Mouse (Mus musculus) C2C12 (cell line): ENCODE data around the gene Ovgp1. TPM values are rescaled to one million over a fixed set of nuclear protein-coding genes. Genes with fewer than 3 reads are reported as not detected.
"Not testable (repeated sequence)": the region's sequence is repeated elsewhere in the genome, so short reads cannot be mapped to it uniquely, and the experiment has no call there.

Experiments used
- H3K27me3 ChIP-seq: one replicate; pipeline ENCODE4 v1.6.1; 2011; ENCODE audit not compliant: control insufficient read depth, insufficient read depth, insufficient read length
- H3K36me3 ChIP-seq: one replicate; pipeline ENCODE4 v1.6.1; 2011; ENCODE audit not compliant: control insufficient read depth, insufficient read depth
- H3K4me3 ChIP-seq: one replicate; pipeline ENCODE4 v1.5.1; 2011; ENCODE audit warnings: mild to moderate bottlenecking, control low read depth; ENCODE audit not compliant: poor library complexity, insufficient read depth, severe bottlenecking
- H3K79me2 ChIP-seq: one replicate; pipeline ENCODE4 v1.6.1; 2011; ENCODE audit not compliant: control insufficient read depth, insufficient read depth
- H3K79me3 ChIP-seq: one replicate; pipeline ENCODE4 v1.6.1; 2011; ENCODE audit warnings: low read depth, control low read depth
- H3ac ChIP-seq: one replicate; pipeline ENCODE3; 2011; ENCODE audit warnings: low read depth; ENCODE audit not compliant: control insufficient read depth, insufficient read length
- CEBPB ChIP-seq: IDR thresholded peaks from one replicate; pipeline ENCODE4 v1.6.1; 2011; ENCODE audit warnings: low read depth, mild to moderate bottlenecking, control low read depth, moderate library complexity
- CTCF ChIP-seq: IDR thresholded peaks from one replicate; pipeline ENCODE4 v1.5.1; 2011; ENCODE audit not compliant: control insufficient read depth, insufficient read depth, insufficient read length
- FOSL1 ChIP-seq: IDR thresholded peaks from one replicate; pipeline ENCODE4 v1.8.0; 2011; ENCODE audit warnings: mild to moderate bottlenecking, low read length; ENCODE audit not compliant: poor library complexity, insufficient read depth, severe bottlenecking
- MAX ChIP-seq: IDR thresholded peaks from one replicate; pipeline ENCODE4 v1.6.1; 2011; ENCODE audit warnings: mild to moderate bottlenecking, control low read depth
- MYOD1 ChIP-seq: IDR thresholded peaks from one replicate; pipeline ENCODE4 v1.6.1; 2011; ENCODE audit warnings: low read depth; ENCODE audit not compliant: control insufficient read depth, insufficient read length
- MYOG ChIP-seq: IDR thresholded peaks from one replicate; pipeline ENCODE4 v1.6.1; 2011; ENCODE audit not compliant: control insufficient read depth, insufficient read length; ENCODE audit errors: extremely low read depth
- USF1 ChIP-seq: IDR thresholded peaks from one replicate; pipeline ENCODE4 v1.6.1; 2011; ENCODE audit warnings: low read depth, mild to moderate bottlenecking, control low read depth, moderate library complexity
- polyA plus RNA-seq: library from polyadenylated mRNA; unstranded; fragments of >200 nt; fragmentation: generic; extraction: Trizol; gene quantifications from one replicate; pipeline ENCODE4 v1.2.1, GENCODE M21; 2012; ENCODE audit warnings: missing spikeins

Gene Ovgp1
- polyA plus RNA-seq, 1 experiment = 0.25 TPM

DNA sequence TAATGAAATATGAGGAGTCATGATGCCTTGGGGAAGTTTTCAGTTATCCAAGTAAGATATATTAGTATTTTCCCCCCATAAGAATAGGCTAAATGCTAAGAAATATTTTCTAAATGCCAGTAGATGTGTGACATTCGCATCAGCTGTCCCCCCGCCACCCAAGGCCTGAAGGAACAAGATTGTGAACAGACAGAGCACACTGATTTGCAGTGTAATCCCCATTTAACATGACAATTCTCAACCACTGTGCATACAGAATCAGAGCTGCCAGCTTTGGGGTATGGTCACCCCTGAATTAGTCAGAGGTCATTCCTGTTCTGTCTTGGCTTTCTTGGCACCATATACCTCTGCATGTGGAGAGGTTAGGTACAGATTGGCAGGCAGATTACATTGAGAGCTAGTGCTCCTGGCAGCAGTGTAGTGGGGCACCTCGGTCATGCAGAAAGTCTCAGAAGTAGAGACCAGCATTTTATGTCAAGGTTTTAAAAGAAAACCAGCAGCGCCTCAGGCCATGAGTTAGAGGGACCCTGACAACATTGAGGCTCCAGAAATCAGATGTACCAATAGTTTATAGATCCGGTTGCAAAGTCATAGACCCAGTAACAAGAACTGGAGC is 1.6 kb upstream of the Ovgp1 start:
- no peaks in the 10 kb centered on the region for H3K79me2 ChIP-seq
- no peaks in the 10 kb centered on the region for H3K27me3 ChIP-seq
- H3ac ChIP-seq = no peak overlapping the region
- H3K4me3 ChIP-seq = no peak overlapping the region
- TF ChIP-seq MAX (no peak), CTCF (no peak), USF1 (no peak)
- H3K79me3 ChIP-seq = no peaks in the 10 kb centered on the region
- H3K36me3 ChIP-seq = peaks cover 37% of the 10 kb centered on the region

DNA sequence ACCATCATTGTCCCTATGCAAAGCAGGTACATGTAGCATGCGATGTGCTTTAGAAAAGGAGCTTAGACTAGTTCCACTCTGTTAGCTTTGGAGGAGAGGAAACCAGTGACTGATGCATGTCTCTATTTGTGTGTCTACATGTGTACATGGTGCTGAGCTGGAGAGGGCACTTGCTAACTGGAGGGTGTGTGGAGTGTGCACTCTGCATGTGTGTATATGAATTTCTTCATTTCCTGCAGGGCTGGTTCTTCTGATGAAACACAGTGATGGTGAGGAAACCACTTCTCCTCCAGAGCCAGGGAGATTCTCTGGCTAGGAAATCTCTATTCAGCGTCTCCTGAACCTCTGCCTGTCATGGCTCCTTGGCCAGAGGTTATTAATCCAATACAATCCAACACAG is 663 bp downstream of the Ovgp1 start:
- Histone ChIP-seq H3K79me3 (no peaks in the 10 kb centered on the region), H3K27me3 (no peaks in the 10 kb centered on the region), H3ac (no peak overlapping the region), H3K79me2 (no peaks in the 10 kb centered on the region), H3K36me3 (peaks cover 15% of the 10 kb centered on the region), H3K4me3 (no peak overlapping the region)
- TF ChIP-seq FOSL1 (no peak), MYOD1 (no peak), USF1 (no peak), CEBPB (no peak), CTCF (no peak), MAX (no peak), MYOG (no peak)

DNA sequence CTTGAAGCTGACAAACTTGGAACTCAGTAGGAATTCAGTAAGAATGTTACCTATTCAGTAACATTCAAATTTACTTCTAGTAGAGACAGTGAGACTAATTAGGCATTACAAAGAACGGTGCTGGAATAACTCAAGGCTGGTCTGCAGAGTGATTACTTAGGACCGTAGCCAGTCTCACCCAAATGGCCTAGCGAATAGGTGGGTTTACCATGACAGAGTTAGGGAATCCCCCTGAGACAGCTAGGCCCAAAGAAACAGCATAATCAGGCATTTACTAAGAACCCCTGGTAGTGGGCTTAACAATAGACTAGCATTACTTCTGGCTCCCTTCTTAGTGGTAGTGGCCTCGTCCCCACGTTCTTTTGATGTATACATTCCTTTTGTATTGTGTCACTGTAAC is 16.1 kb downstream of the Ovgp1 start:
- not testable (repeated sequence) for H3K4me3 ChIP-seq, H3K79me3 ChIP-seq, H3ac ChIP-seq, H3K36me3 ChIP-seq, H3K27me3 ChIP-seq, H3K79me2 ChIP-seq

DNA sequence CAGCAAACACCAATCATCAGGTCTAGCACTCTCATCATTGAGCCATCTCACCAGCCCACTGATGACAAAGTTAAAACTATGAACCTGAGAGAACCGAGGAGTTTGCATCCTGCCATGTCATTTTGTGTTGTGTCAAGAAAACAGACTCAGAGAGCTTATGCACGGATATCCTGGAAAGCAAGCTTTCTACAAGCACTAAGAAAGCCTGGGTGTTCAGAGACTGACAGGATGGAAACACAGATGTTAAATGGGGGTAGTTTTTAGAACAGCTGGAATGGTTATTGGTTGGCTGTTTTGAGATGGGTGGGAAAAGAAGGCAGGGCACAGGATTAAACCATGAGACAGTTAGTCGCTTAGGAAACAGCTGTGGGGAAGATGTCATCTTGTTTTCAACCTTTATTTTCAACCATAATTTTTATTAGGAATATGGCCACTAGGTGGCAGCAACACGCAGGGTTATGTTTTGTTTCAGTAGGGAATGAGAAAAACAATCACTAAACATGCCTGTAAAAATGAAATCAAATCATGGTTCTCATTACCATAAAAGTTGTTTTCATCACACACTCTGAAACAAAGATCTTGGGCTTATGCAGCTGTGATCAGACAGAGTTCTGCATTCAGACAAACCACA is 18.3 kb downstream of the Ovgp1 start:
- Histone ChIP-seq H3K36me3 (no peaks in the 10 kb centered on the region), H3ac (no peak overlapping the region), H3K27me3 (no peaks in the 10 kb centered on the region), H3K79me3 (no peaks in the 10 kb centered on the region), H3K79me2 (no peaks in the 10 kb centered on the region), H3K4me3 (no peak overlapping the region)
- TF ChIP-seq CTCF (no peak), FOSL1 (no peak), USF1 (no peak), CEBPB (no peak), MYOD1 (no peak), MAX (no peak), MYOG (no peak)

DNA sequence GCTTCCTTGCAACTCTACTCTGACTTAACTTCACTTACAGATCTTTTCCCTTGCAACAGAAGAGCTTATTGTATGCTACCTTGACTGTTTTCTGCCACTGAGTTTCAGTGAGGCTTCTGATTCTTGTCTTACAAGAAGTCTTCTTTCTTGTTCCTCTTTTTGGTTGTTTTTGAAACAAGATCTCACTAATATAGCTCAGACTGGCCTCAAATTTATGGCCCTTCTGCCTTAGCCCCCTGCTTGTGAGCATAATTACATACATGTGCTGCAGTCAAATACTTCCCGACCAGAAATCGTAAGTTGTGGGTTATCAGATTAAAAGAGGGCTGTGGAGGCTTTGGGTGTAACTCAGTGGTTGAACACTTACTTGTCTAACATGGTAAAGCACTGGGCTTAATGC is 21.2 kb downstream of the Ovgp1 start:
- Histone ChIP-seq H3K27me3 (no peaks in the 10 kb centered on the region), H3K79me3 (no peaks in the 10 kb centered on the region), H3K4me3 (no peak overlapping the region), H3ac (no peak overlapping the region), H3K36me3 (no peaks in the 10 kb centered on the region), H3K79me2 (no peaks in the 10 kb centered on the region)
- no peak for TF ChIP-seq CEBPB
- TF ChIP-seq USF1 = no peak
- TF ChIP-seq CTCF = no peak
- TF ChIP-seq MYOD1 = no peak
- no peak for TF ChIP-seq MAX
- no peak for TF ChIP-seq MYOG
- no peak for TF ChIP-seq FOSL1

DNA sequence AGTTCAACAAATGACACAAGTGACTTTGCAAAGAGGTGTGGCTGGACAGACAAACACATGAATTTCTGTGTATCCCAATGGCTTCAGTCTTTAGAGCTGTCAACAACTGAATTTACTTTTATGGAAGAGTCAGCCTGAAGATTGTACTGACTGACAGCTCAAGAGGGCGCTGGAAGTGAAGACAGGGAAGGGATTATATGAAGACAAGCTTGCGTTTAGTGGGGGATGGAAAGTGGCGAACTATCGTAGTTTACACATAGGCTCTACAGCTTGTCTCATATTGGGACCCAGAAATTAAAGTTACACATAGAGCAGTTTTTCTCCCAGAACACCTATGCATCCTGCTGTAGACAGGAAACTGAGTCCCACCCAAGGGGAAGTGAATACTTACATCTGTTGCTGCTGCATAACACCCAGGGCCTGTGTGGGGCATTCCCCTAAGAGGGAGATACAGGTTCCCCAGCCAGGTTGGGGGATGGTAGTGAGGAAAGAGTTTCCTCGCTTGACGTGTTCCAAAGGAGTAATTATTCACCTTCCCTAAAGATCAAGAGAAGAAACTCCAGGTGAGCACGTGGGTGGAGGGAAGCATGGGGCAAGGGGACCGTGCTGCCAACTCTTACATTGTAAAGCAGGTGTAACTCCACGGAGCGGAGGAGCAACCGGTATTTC is 27.3 kb downstream of the Ovgp1 start:
- no peaks in the 10 kb centered on the region for H3K36me3 ChIP-seq
- H3ac ChIP-seq = no peak overlapping the region
- H3K27me3 ChIP-seq = no peaks in the 10 kb centered on the region
- no peak for TF ChIP-seq CTCF
- no peak for TF ChIP-seq USF1
- TF ChIP-seq MYOD1 = no peak
- no peak for TF ChIP-seq FOSL1
- no peak for TF ChIP-seq MAX
- H3K4me3 ChIP-seq = peak overlapping the region; percentile 2
- H3K79me2 ChIP-seq = no peaks in the 10 kb centered on the region
- H3K79me3 ChIP-seq = no peaks in the 10 kb centered on the region
